Mouse (Mus musculus): ENCODE results near the gene Stk32c. TPM values are rescaled to one million over a fixed set of nuclear protein-coding genes. Genes with fewer than 3 reads are reported as not detected.

The Stk32c gene
- polyA plus RNA-seq, 2 experiments, result 0.12 TPM; not detected in 1

DNA sequence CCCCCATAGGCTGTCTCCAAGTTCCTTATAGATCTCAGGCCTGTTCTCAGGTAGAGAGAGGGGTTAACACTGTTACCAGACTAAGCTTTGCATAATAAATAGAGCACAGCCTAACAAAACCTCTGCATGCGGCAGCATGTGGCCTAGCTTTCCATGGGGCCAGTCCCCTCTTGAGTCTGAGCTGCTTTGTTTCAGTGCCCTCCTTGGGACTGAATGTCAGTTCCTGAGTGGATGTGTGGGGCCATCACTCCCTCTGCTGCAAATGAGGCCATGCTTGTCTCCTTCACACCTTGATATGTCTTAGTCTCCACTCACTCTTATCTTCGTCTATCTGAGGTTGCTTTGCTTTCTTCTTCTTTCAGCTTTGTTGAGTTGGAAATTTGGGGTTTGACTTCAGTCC is 8.7 kb upstream of the Stk32c start:
- Histone ChIP-seq H3K4me2 (ENCODE audit: low read depth) (no peak overlapping the region), H3K27me3 (ENCODE audit: control insufficient read depth, insufficient read depth, low read length) (no peaks in the 10 kb centered on the region), H3K9ac (replicated peaks) (no peak overlapping the region), H3K36me3 (replicated peaks; ENCODE audit: control insufficient read depth, insufficient read depth, low read depth) (no peaks in the 10 kb centered on the region), H3K4me1 (replicated peaks; ENCODE audit: control insufficient read depth in 2 of 2, insufficient read depth in 2 of 2, low read length in 1 of 2) (peaks cover 0 to 2% of the 10 kb centered on the region in 2 experiments; a peak in 1 of 4 replicates), H3K27ac (no peak overlapping the region), H3K4me3 (ENCODE audit: insufficient read depth in 1 of 2, low read depth in 2 of 2, low read length in 2 of 2) (no peak overlapping the region), H3K9me3 (ENCODE audit: control insufficient read depth, low read length) (no peaks in the 10 kb centered on the region)
- ATAC-seq (ENCODE audit: insufficient read depth), result no peak
- WGBS (ENCODE audit: insufficient replicate concordance), result 63% methylated on average over 2 of the region's 2 CpGs
- DNase-seq (ENCODE audit: low read depth in 3 of 3, low spot score in 3 of 3), result no peak
- TF ChIP-seq CTCF (IDR thresholded peaks at IDR 0.05; ENCODE audit: low read depth) (no peak), EP300 (IDR thresholded peaks at IDR 0.05; ENCODE audit: low read depth) (no peak)

- DNase-seq (ENCODE audit: low read depth in 3 of 3, low spot score in 3 of 3) (no peak), ATAC-seq (ENCODE audit: insufficient read depth) (no peak)
- Histone ChIP-seq H3K27me3 (ENCODE audit: control insufficient read depth, insufficient read depth, low read length) (no peaks in the 10 kb centered on the region), H3K4me2 (ENCODE audit: low read depth) (no peak overlapping the region), H3K4me1 (replicated peaks; ENCODE audit: control insufficient read depth in 2 of 2, insufficient read depth in 2 of 2, low read length in 1 of 2) (peaks cover 0 to 2% of the 10 kb centered on the region in 2 experiments; a peak in 1 of 4 replicates), H3K4me3 (ENCODE audit: insufficient read depth in 1 of 2, low read depth in 2 of 2, low read length in 2 of 2) (no peak overlapping the region), H3K27ac (no peak overlapping the region), H3K36me3 (replicated peaks; ENCODE audit: control insufficient read depth, insufficient read depth, low read depth) (no peaks in the 10 kb centered on the region), H3K9me3 (ENCODE audit: control insufficient read depth, low read length) (no peaks in the 10 kb centered on the region), H3K9ac (replicated peaks) (no peak overlapping the region)
- TF ChIP-seq CTCF (IDR thresholded peaks at IDR 0.05; ENCODE audit: low read depth) (no peak), EP300 (IDR thresholded peaks at IDR 0.05; ENCODE audit: low read depth) (no peak)
- 52% methylated on average over 5 of the region's 5 CpGs for WGBS (ENCODE audit: insufficient replicate concordance)
These were observed 8.0 kb upstream of the Stk32c start for GRCm38 (mm10) chr7:139221072-139221471.

- no peak overlapping the region for H3K27ac ChIP-seq
- WGBS (ENCODE audit: insufficient replicate concordance), result 43% methylated on average over 2 of the region's 2 CpGs
- no peaks in the 10 kb centered on the region for H3K36me3 ChIP-seq (replicated peaks; ENCODE audit: control insufficient read depth, insufficient read depth, low read depth)
- no peaks in the 10 kb centered on the region for H3K9me3 ChIP-seq (ENCODE audit: control insufficient read depth, low read length)
- DNase-seq (ENCODE audit: low read depth in 3 of 3, low spot score in 3 of 3) (no peak), ATAC-seq (ENCODE audit: insufficient read depth) (no peak)
- no peak overlapping the region for H3K9ac ChIP-seq (replicated peaks)
- H3K4me3 ChIP-seq (ENCODE audit: insufficient read depth in 1 of 2, low read depth in 2 of 2, low read length in 2 of 2), result no peak overlapping the region
- no peak for TF ChIP-seq CTCF (IDR thresholded peaks at IDR 0.05; ENCODE audit: low read depth)
- no peak for TF ChIP-seq EP300 (IDR thresholded peaks at IDR 0.05; ENCODE audit: low read depth)
- peaks cover 0 to 2% of the 10 kb centered on the region in 2 experiments; a peak in 1 of 4 replicates for H3K4me1 ChIP-seq (replicated peaks; ENCODE audit: control insufficient read depth in 2 of 2, insufficient read depth in 2 of 2, low read length in 1 of 2)
- H3K4me2 ChIP-seq (ENCODE audit: low read depth), result no peak overlapping the region
- H3K27me3 ChIP-seq (ENCODE audit: control insufficient read depth, insufficient read depth, low read length), result no peaks in the 10 kb centered on the region
These were observed 7.2 kb upstream of the Stk32c start for GRCm38 (mm10) chr7:139220303-139220702.

GRCm38 (mm10) chr7:139219486-139219885 is 6.4 kb upstream of the Stk32c start:
- no peaks in the 10 kb centered on the region for H3K27me3 ChIP-seq (ENCODE audit: control insufficient read depth, insufficient read depth, low read length)
- TF ChIP-seq CTCF (IDR thresholded peaks at IDR 0.05; ENCODE audit: low read depth) (no peak), EP300 (IDR thresholded peaks at IDR 0.05; ENCODE audit: low read depth) (no peak)
- WGBS (ENCODE audit: insufficient replicate concordance), result 62% methylated on average over 5 of the region's 5 CpGs
- no peak overlapping the region for H3K27ac ChIP-seq
- no peaks in the 10 kb centered on the region for H3K36me3 ChIP-seq (replicated peaks; ENCODE audit: control insufficient read depth, insufficient read depth, low read depth)
- H3K4me3 ChIP-seq (ENCODE audit: insufficient read depth in 1 of 2, low read depth in 2 of 2, low read length in 2 of 2), result no peak overlapping the region
- DNase-seq (ENCODE audit: low read depth in 3 of 3, low spot score in 3 of 3) (no peak), ATAC-seq (ENCODE audit: insufficient read depth) (no peak)
- H3K9me3 ChIP-seq (ENCODE audit: control insufficient read depth, low read length), result no peaks in the 10 kb centered on the region
- H3K9ac ChIP-seq (replicated peaks), result no peak overlapping the region
- H3K4me2 ChIP-seq (ENCODE audit: low read depth), result no peak overlapping the region
- H3K4me1 ChIP-seq (replicated peaks; ENCODE audit: control insufficient read depth in 2 of 2, insufficient read depth in 2 of 2, low read length in 1 of 2), result 0 out of 4 replicates have a peak, but pooled peaks cover 0 to 2% of the 10 kb centered on the region in 2 experiments

DNA sequence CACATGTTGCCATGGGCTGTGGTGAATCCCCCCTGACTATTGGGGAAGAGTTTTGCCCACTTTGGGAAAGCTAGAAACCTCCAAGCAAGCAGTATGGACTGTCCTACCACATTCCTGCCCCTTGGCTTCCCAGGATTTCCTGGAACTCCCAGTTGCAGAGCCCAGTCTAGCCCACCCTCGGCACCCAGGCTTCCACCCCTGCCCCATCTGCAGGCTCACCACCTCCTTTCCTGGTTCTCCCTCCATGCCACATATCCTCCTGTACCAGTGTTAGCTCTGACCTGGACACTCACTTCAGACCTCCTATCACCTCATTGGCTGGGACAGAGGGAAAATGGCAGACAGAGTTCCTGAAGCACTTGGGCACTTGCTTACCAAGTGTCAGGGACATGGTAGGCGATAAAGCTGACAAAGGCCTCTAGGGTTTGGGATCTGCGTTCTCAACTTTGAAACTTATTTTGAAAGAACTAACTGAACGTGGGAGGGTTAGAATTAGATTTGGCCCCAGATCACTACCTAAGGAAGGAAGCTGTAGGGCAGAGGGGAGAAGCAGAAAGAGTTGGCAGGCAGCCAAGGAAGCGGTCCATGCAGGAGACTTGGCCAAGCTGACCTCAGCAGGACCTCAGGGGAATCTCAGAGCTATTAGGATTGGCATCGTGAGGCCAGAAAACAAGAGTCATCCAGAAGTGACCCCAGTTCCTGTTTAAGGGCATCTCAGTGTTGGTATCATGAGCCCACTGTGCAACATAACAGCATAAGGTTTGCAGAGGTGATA is 5.7 kb upstream of the Stk32c start:
- Histone ChIP-seq H3K36me3 (replicated peaks; ENCODE audit: control insufficient read depth, insufficient read depth, low read depth) (no peaks in the 10 kb centered on the region), H3K4me1 (replicated peaks; ENCODE audit: control insufficient read depth in 2 of 2, insufficient read depth in 2 of 2, low read length in 1 of 2) (no peaks in the 10 kb centered on the region), H3K4me2 (ENCODE audit: low read depth) (no peak overlapping the region), H3K9me3 (ENCODE audit: control insufficient read depth, low read length) (no peaks in the 10 kb centered on the region), H3K27me3 (ENCODE audit: control insufficient read depth, insufficient read depth, low read length) (no peaks in the 10 kb centered on the region), H3K4me3 (ENCODE audit: insufficient read depth in 1 of 2, low read depth in 2 of 2, low read length in 2 of 2) (no peak overlapping the region), H3K9ac (replicated peaks) (no peak overlapping the region), H3K27ac (no peak overlapping the region)
- 42% methylated on average over 6 of the region's 6 CpGs for WGBS (ENCODE audit: insufficient replicate concordance)
- DNase-seq (ENCODE audit: low read depth in 3 of 3, low spot score in 3 of 3) (no peak), ATAC-seq (ENCODE audit: insufficient read depth) (no peak)
- TF ChIP-seq EP300 (IDR thresholded peaks at IDR 0.05; ENCODE audit: low read depth) (no peak), CTCF (IDR thresholded peaks at IDR 0.05; ENCODE audit: low read depth) (no peak)
